Mouse (Mus musculus) gastrocnemius, postnatal 36 days (tissue): ENCODE measurements around the gene Arhgef6. TPM values are rescaled to one million over a fixed set of nuclear protein-coding genes. Genes with fewer than 3 reads are reported as not detected.

Experiments used
- DNase-seq, 2 experiments: peaks; one replicate each; pipeline ENCODE4 v3.0.0; 2022
- intact Hi-C: fragments of 180-260 bp; cut with DNase I; formaldehyde crosslinking; loops from one replicate; pipeline ENCODE4 v1.15.1; 2025
- long read RNA-seq, 2 experiments: library from polyadenylated mRNA; stranded (forward); transcript quantifications; one replicate each; pipeline ENCODE4 v2.0.0; 2021
- total RNA-seq, 2 experiments: library from RNA; stranded (reverse); gene quantifications; 2 replicates each; pipeline ENCODE4 v1.2.3; 2021

Arhgef6 gene
- total RNA-seq, result 10 to 100 TPM; 70.6 to 83.2 TPM
- long read RNA-seq, experiment 1, partial matches to known transcripts, result 0 of 4 reads
- long read RNA-seq, experiment 1, other reads (novel, unspliced or antisense), result 4 of 4 reads
- long read RNA-seq, experiment 2, partial matches to known transcripts, result 0 of 13 reads
- long read RNA-seq, experiment 2, other reads (novel, unspliced or antisense), result 13 of 13 reads

DNA sequence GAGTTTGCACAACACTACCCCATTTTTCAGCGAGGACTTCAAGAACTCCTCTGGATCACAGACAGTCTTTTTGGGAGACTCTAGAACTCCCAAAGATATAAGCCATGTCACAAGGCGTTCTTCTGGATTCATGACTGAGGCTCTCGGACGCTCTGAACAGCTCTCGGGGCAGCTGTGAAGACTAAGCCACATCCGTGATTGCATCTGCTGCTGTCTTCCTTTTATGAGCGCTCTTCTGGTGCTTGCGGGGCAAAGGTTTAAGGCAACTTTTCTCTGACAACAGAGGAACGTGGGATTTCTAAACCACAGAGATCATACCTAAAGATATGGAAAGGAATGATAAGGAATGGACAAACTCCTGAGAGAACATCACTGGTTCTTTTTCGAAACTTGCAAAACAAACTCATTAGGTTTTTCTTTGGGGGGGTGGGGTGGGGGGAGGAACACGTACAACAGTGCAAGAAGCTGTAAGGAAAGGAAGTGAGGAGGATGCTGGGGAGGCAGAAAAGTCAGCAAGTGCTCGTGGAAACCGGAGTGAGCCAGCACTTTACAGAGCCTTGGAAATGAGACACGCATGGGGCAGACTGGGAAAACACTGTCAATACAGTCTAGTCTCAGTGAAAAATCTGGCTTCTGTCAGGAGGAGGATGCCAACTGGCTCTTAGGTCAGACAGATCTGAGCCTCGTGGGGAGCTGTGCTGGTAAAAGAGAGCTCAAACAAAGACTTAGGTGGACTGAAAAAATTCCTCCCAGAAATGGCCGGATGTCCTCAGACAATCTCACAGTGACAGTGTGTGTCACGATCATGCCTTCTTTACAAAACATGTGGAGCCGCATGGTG, at the start of gene Arhgef6:
Arhgef6 (minus strand) TSS at position 359 of the 841 bp plus-strand sequence.
- DNase-seq, result peak in 1 of 2 experiments; percentile 16
- intact Hi-C loops, result no loop called here

DNA sequence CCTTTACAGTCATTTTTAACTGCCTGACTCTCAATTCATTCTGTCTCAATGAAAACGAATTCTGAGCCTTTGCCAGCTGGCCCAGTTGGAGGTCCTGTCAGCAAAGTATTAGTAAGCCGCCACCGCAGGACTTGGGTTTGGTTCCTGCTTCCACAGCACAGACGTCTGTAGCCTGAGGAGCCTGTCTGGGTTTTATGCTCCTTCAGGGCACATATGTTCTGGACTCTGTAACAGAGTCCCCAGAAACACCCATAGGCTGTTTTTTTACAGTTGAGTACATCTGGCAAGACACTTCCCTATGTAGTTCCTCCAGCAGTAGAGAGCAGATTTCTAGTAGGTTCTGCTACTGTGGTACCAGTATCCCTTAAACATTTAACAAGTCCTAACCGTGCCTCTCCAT, 42.4 kb upstream of the Arhgef6 start:
- intact Hi-C loops, result no loop called here
- DNase-seq, result no peak

- intact Hi-C loops, result loop anchor here (10.0 kb wide), 1 partner anchor 144 kb away; no protein-coding TSS in a partner anchor
- no peak for DNase-seq
Observed at GRCm38 (mm10) chrX:57378579-57378978, 40.0 kb upstream of the Arhgef6 start.

GRCm38 (mm10) chrX:57377096-57377495, 38.6 kb upstream of the Arhgef6 start:
- DNase-seq, result no peak
- intact Hi-C loops, result loop anchor here (10.0 kb wide), 1 partner anchor 142 kb away; no protein-coding TSS in a partner anchor

- DNase-seq, result no peak
- intact Hi-C loops, result loop anchor here (10.0 kb wide), 1 partner anchor 139 kb away; no protein-coding TSS in a partner anchor
Observed at GRCm38 (mm10) chrX:57374029-57374428, 35.5 kb upstream of the Arhgef6 start.

- intact Hi-C loops, result loop anchor here (10.0 kb wide), 1 partner anchor 139 kb away; no protein-coding TSS in a partner anchor
- no peak for DNase-seq
Observed at GRCm38 (mm10) chrX:57373543-57373942, 35.0 kb upstream of the Arhgef6 start.

GRCm38 (mm10) chrX:57372965-57373364, 34.4 kb upstream of the Arhgef6 start:
- DNase-seq, result no peak
- intact Hi-C loops, result loop anchor here (10.0 kb wide), 1 partner anchor 138 kb away; no protein-coding TSS in a partner anchor

DNA sequence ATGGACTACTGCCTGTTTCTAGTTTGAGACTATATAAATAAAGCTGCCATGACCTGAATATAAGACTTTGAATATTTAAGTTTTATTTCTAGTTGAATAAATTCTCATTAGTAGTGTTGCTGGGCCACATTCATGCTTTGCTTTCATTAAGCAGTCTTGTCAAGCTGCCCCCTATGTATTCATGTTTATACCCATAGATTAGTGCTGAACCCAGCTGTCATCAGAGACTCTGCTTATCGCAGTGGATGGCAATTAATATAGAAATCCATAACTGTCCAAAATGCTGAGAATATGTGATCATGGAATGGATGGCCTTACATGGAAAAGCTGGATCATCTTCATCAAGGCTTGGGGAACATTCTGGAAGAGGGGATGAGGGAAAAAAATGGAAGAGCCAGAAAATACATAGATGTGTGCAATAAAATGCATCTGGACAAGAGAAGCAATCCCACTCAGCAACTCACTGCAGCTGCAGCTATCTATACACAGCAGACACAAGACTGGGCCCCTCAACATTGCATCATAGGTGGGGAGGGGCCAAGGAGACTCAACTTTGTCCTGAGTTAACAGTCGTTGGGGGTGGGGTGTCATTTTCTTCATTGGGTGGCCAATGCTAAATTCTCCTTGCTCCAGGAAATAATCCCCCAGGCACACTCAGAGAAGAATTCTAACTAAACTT, 26.5 kb upstream of the Arhgef6 start:
- intact Hi-C loops, result no loop called here
- DNase-seq, result no peak

DNA sequence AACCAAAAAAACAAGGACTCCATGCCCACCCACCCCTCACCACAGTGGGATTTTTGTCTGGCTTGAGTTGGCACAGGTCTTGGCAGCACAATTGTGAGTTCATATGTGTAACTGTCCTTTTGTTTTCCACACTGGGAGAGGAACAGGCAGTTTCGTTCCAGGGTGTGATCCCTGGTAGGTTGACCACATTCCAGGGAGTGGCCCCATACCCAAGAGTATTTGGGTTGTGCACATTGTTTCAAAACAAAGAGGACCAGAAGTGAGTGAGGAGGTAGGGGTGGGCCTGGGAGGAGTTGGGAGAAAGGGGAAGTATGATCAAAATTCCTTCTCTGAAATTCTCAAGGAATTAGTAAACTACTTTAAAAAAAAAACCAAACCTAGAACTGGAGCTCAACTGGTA, 20.8 kb upstream of the Arhgef6 start:
- no peak for DNase-seq

GRCm38 (mm10) chrX:57339220-57339619, 691 bp upstream of the Arhgef6 start:
- intact Hi-C loops, result no loop called here
- DNase-seq, result no peak

More for the DNA sequence above, 20.8 kb upstream of the Arhgef6 start:
- intact Hi-C loops, result no loop called here

GRCm38 (mm10) chrX:57337582-57337981, 947 bp downstream of the Arhgef6 start:
- intact Hi-C loops, result no loop called here
- no peak for DNase-seq

- no peak for DNase-seq
- intact Hi-C loops, result no loop called here
Observed at GRCm38 (mm10) chrX:57336958-57337357, 1.6 kb downstream of the Arhgef6 start.

GRCm38 (mm10) chrX:57335313-57335712, 3.2 kb downstream of the Arhgef6 start:
- intact Hi-C loops, result no loop called here
- DNase-seq, result no peak

GRCm38 (mm10) chrX:57327668-57328338, 10.7 kb downstream of the Arhgef6 start:
- intact Hi-C loops, result no loop called here
- DNase-seq, result no peak

DNA sequence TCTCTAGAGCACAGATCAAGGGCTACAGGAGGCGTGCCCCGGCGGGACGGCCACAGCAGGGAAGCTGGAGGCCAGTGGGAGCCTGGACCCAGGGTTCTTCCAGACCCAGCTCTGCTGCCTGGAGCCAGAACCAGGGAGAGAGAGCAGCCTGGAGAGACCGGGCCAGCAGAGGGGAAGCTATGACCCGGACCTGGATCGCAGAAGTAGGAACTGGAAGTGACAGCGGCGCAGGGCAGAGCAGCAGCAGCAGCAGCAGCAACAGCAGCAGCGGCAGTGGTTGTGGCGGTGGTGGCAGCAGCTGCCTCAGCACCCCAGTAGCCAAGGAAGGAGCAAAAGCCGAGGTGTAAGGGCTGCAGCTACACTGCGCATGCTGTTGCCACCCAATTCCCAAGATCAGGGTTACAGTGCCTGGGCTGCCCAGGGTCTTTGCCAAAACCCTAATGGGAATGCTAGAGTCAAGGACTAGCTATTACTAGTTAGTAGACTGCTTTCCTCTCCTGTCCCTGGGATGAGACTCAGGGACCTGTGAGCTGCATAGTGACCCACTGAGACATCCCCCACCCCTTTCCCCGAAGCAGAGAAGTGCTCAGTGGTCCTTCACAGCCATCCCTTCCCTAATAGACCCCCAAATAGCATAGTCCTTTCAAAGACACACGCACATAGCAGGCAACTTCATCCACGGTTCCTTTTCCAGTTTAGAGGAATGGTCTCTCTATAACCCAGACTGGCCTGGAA, 11.9 kb downstream of the Arhgef6 start:
- DNase-seq, result peak; percentile 33 to 51
- intact Hi-C loops, result no loop called here

DNA sequence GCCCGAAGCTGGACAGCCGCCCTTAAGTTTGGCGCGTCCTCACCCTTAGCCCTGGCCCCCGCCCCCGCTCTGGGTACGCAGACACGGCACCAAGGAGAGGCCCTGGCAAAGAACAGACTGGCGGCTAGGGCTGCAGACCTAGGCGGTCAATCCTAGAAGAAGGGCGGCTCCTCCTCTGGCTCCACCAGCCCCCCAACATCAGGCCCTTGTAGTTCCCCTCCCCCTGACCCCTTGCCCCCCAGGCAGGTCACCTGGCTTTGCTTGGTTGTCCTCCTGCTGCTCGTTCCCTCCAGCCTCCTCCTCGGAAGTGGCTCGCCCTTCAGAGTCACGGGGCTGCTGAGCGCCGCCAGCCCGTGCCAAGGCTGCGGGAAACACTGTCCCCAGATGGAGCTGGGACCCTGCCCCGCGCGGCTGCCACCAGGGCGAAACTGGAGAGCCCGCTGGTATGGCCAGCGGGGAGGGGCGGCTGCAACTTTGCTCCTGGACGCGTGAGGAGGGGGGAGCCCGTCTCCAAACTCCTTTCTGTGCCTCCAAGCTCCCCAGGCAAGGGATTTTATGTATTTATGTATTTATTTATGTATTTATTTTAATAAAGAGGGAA, 12.6 kb downstream of the Arhgef6 start:
- intact Hi-C loops, result no loop called here
- DNase-seq, result peak; percentile 34 to 46

DNA sequence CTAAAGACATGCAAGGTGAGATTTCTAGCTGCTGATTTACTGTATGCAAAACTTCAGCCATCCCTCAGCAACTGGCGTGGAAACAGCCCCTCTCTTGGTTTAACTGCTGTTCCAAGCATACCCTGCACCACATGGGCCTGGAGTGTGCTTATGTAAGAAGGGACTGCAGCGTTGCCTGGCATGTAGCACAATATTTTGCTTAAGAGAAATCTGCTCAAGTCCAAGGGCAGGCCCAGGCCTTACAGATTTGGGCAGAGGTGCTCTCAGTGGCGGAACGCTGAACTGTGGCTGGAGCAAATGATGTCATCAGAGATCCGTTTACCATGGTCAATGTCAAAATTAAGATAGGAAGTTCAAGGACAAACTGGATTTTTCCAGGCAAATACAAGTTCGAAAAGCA, 13.6 kb downstream of the Arhgef6 start:
- intact Hi-C loops, result no loop called here
- no peak for DNase-seq

DNA sequence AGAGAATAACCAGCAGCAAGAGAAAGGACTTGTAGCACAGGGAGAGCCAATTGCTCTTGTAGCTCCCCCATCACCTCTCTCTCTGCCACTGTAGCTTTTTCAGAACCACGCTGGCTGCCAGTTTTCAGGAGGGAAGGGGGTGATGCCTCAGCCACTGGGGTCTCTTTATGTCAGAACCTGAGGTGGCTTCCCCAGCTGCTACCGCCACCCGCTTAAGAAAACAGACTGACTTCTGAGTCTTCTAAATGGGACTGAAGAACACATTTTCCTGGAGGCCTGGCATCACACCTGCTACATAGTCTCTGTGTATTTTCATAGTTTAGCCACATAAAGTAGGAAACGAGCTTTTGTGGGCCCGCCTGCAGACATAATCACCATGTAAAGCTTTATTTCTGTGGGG, 26.5 kb downstream of the Arhgef6 start:
- no peak for DNase-seq
- intact Hi-C loops, result no loop called here

- intact Hi-C loops, result no loop called here
- no peak for DNase-seq
Observed at GRCm38 (mm10) chrX:57309993-57310392, 28.5 kb downstream of the Arhgef6 start.
